Mouse (Mus musculus): ENCODE measurements around the gene Zxdc. TPM values are rescaled to one million over a fixed set of nuclear protein-coding genes. Genes with fewer than 3 reads are reported as not detected.
A peak's percentile ranks its signal among the peaks of the same experiment; 100 is the strongest.

The Zxdc gene
- polyA plus RNA-seq, 1 experiment from 2014 or later, result 12.6 TPM

- Histone ChIP-seq H3K27ac (no peak overlapping the region), H3K27me3 (no peaks in the 10 kb centered on the region), H3K4me1 (no peaks in the 10 kb centered on the region), H3K36me3 (peaks cover 79% of the 10 kb centered on the region), H3K4me2 (replicated peaks) (no peak overlapping the region), H3K9me3 (no peaks in the 10 kb centered on the region), H3K4me3 (no peak overlapping the region), H3K9ac (no peak overlapping the region)
- no peak for ATAC-seq (ENCODE audit: insufficient number of reproducible peaks, insufficient read depth, low FRiP score, low TSS enrichment)
- 87% methylated on average over 2 of the region's 2 CpGs for WGBS
These were observed 12.2 kb downstream of the Zxdc start for GRCm38 (mm10) chr6:90381465-90381864.

- no peak overlapping the region for H3K4me3 ChIP-seq
- H3K27me3 ChIP-seq, result no peaks in the 10 kb centered on the region
- peaks cover 36% of the 10 kb centered on the region; the same call in 1 of the 2 replicates for H3K36me3 ChIP-seq
- H3K27ac ChIP-seq, result no peak overlapping the region
- H3K9ac ChIP-seq, result no peak overlapping the region
- no peak overlapping the region for H3K4me2 ChIP-seq (replicated peaks)
- WGBS, result 78% methylated on average over 4 of the region's 4 CpGs
- no peaks in the 10 kb centered on the region for H3K9me3 ChIP-seq
- ATAC-seq (ENCODE audit: insufficient number of reproducible peaks, insufficient read depth, low FRiP score, low TSS enrichment), result no peak
- no peaks in the 10 kb centered on the region for H3K4me1 ChIP-seq
These were observed 21.3 kb downstream of the Zxdc start for GRCm38 (mm10) chr6:90390629-90391028.

GRCm38 (mm10) chr6:90393948-90394347 lies 24.7 kb downstream of the Zxdc start:
- no peak overlapping the region for H3K9ac ChIP-seq

GRCm38 (mm10) chr6:90395751-90396150 lies 26.5 kb downstream of the Zxdc start:
- WGBS, result 97% methylated on average over 2 of the region's 2 CpGs
- H3K9ac ChIP-seq, result no peak overlapping the region
- no peak overlapping the region for H3K4me2 ChIP-seq (replicated peaks)
- no peaks in the 10 kb centered on the region for H3K4me1 ChIP-seq
- ATAC-seq (ENCODE audit: insufficient number of reproducible peaks, insufficient read depth, low FRiP score, low TSS enrichment), result no peak
- H3K36me3 ChIP-seq, result peaks cover 27% of the 10 kb centered on the region; the same call in 1 of the 2 replicates
- H3K27me3 ChIP-seq, result no peaks in the 10 kb centered on the region
- no peak overlapping the region for H3K27ac ChIP-seq
- H3K9me3 ChIP-seq, result no peaks in the 10 kb centered on the region
- H3K4me3 ChIP-seq, result no peak overlapping the region

More at GRCm38 (mm10) chr6:90393948-90394347, 24.7 kb downstream of the Zxdc start:
- no peak for ATAC-seq (ENCODE audit: insufficient number of reproducible peaks, insufficient read depth, low FRiP score, low TSS enrichment)
- no peak overlapping the region for H3K27ac ChIP-seq
- no peaks in the 10 kb centered on the region for H3K9me3 ChIP-seq
- WGBS, result 43% methylated on average over 3 of the region's 3 CpGs
- no peak overlapping the region for H3K4me2 ChIP-seq (replicated peaks)
- H3K4me3 ChIP-seq, result no peak overlapping the region
- no peaks in the 10 kb centered on the region for H3K4me1 ChIP-seq
- no peaks in the 10 kb centered on the region for H3K27me3 ChIP-seq
- peaks cover 25% of the 10 kb centered on the region; the same call in 1 of the 2 replicates for H3K36me3 ChIP-seq

GRCm38 (mm10) chr6:90397291-90397690 lies 28.0 kb downstream of the Zxdc start:
- Histone ChIP-seq H3K27me3 (no peaks in the 10 kb centered on the region), H3K9me3 (no peaks in the 10 kb centered on the region), H3K4me1 (no peaks in the 10 kb centered on the region), H3K4me3 (no peak overlapping the region), H3K36me3 (peaks cover 26% of the 10 kb centered on the region; the same call in 1 of the 2 replicates), H3K4me2 (replicated peaks) (no peak overlapping the region), H3K9ac (no peak overlapping the region), H3K27ac (no peak overlapping the region)
- ATAC-seq (ENCODE audit: insufficient number of reproducible peaks, insufficient read depth, low FRiP score, low TSS enrichment), result no peak
- WGBS, result 89% methylated on average over 3 of the region's 3 CpGs

GRCm38 (mm10) chr6:90408632-90409031 lies 39.3 kb downstream of the Zxdc start:
- Histone ChIP-seq H3K9ac (no peak overlapping the region), H3K4me1 (no peaks in the 10 kb centered on the region)

GRCm38 (mm10) chr6:90410972-90411371 lies 41.7 kb downstream of the Zxdc start:
- no peak overlapping the region for H3K4me2 ChIP-seq (replicated peaks)
- ATAC-seq (ENCODE audit: insufficient number of reproducible peaks, insufficient read depth, low FRiP score, low TSS enrichment), result no peak
- no peaks in the 10 kb centered on the region for H3K4me1 ChIP-seq
- 90% methylated on average over 1 of the region's 1 CpGs for WGBS
- no peaks in the 10 kb centered on the region for H3K36me3 ChIP-seq
- H3K9ac ChIP-seq, result no peak overlapping the region
- H3K27me3 ChIP-seq, result no peaks in the 10 kb centered on the region
- no peak overlapping the region for H3K27ac ChIP-seq
- H3K4me3 ChIP-seq, result no peak overlapping the region
- no peaks in the 10 kb centered on the region for H3K9me3 ChIP-seq

More at GRCm38 (mm10) chr6:90408632-90409031, 39.3 kb downstream of the Zxdc start:
- H3K36me3 ChIP-seq, result 0 out of 2 replicates have a peak, but pooled peaks cover 2% of the 10 kb centered on the region
- no peak overlapping the region for H3K4me2 ChIP-seq (replicated peaks)
- no peak overlapping the region for H3K27ac ChIP-seq
- H3K9me3 ChIP-seq, result no peaks in the 10 kb centered on the region
- ATAC-seq (ENCODE audit: insufficient number of reproducible peaks, insufficient read depth, low FRiP score, low TSS enrichment), result no peak
- no peaks in the 10 kb centered on the region for H3K27me3 ChIP-seq
- H3K4me3 ChIP-seq, result no peak overlapping the region

GRCm38 (mm10) chr6:90411926-90412325 lies 42.6 kb downstream of the Zxdc start:
- Histone ChIP-seq H3K4me1 (no peaks in the 10 kb centered on the region), H3K36me3 (no peaks in the 10 kb centered on the region), H3K9ac (no peak overlapping the region), H3K4me3 (no peak overlapping the region), H3K27ac (no peak overlapping the region), H3K4me2 (replicated peaks) (no peak overlapping the region), H3K27me3 (no peaks in the 10 kb centered on the region), H3K9me3 (no peaks in the 10 kb centered on the region)
- ATAC-seq (ENCODE audit: insufficient number of reproducible peaks, insufficient read depth, low FRiP score, low TSS enrichment), result no peak
- WGBS, result 85% methylated on average over 7 of the region's 7 CpGs

GRCm38 (mm10) chr6:90422565-90422964 lies 53.3 kb downstream of the Zxdc start:
- ATAC-seq (ENCODE audit: insufficient number of reproducible peaks, insufficient read depth, low FRiP score, low TSS enrichment), result no peak
- no peak overlapping the region for H3K27ac ChIP-seq
- 6% methylated on average over 14 of the region's 14 CpGs for WGBS
- peaks cover 3% of the 10 kb centered on the region; the same call in 1 of the 2 replicates for H3K27me3 ChIP-seq
- H3K9ac ChIP-seq, result no peak overlapping the region
- H3K4me2 ChIP-seq (replicated peaks), result peak overlapping the region; percentile 45
- peak overlapping the region; percentile 20; the same call in 1 of the 2 replicates for H3K4me3 ChIP-seq
- H3K36me3 ChIP-seq, result no peaks in the 10 kb centered on the region
- no peaks in the 10 kb centered on the region for H3K9me3 ChIP-seq
- H3K4me1 ChIP-seq, result no peaks in the 10 kb centered on the region

GRCm38 (mm10) chr6:90425361-90425760 lies 56.1 kb downstream of the Zxdc start:
- no peak overlapping the region for H3K27ac ChIP-seq
- H3K4me3 ChIP-seq, result no peak overlapping the region
- peaks cover 10% of the 10 kb centered on the region; the same call in 1 of the 2 replicates for H3K27me3 ChIP-seq
- no peaks in the 10 kb centered on the region for H3K36me3 ChIP-seq
- H3K4me1 ChIP-seq, result peaks cover 7% of the 10 kb centered on the region; the same call in 1 of the 2 replicates
- no peaks in the 10 kb centered on the region for H3K9me3 ChIP-seq
- no peak overlapping the region for H3K9ac ChIP-seq
- ATAC-seq (ENCODE audit: insufficient number of reproducible peaks, insufficient read depth, low FRiP score, low TSS enrichment), result no peak
- 80% methylated on average over 3 of the region's 3 CpGs for WGBS
- H3K4me2 ChIP-seq (replicated peaks), result no peak overlapping the region

- 82% methylated on average over 4 of the region's 4 CpGs for WGBS
- ATAC-seq (ENCODE audit: insufficient number of reproducible peaks, insufficient read depth, low FRiP score, low TSS enrichment), result no peak
These were observed 56.7 kb downstream of the Zxdc start for GRCm38 (mm10) chr6:90426003-90426402.

GRCm38 (mm10) chr6:90428380-90428974 lies 59.2 kb downstream of the Zxdc start, which contains the start of gene Cfap100:
TSS of gene Cfap100 (minus strand) at chr6:90428797.
- peaks cover 7% of the 10 kb centered on the region; the same call in 1 of the 2 replicates for H3K4me1 ChIP-seq
- peak; percentile 72 for ATAC-seq (ENCODE audit: insufficient number of reproducible peaks, insufficient read depth, low FRiP score, low TSS enrichment)
- peaks cover 10% of the 10 kb centered on the region; the same call in 1 of the 2 replicates for H3K27me3 ChIP-seq
- H3K9me3 ChIP-seq, result no peaks in the 10 kb centered on the region
- H3K36me3 ChIP-seq, result no peaks in the 10 kb centered on the region
- under 1% methylated on average over 31 of the region's 31 CpGs for WGBS
- peak within 1 kb of the TSS; percentile 53 for H3K9ac ChIP-seq
- H3K4me2 ChIP-seq (replicated peaks), result peak within 1 kb of the TSS; percentile 88
- peak within 1 kb of the TSS; percentile 44 for H3K4me3 ChIP-seq
- no peak within 1 kb of the TSS for H3K27ac ChIP-seq

More at GRCm38 (mm10) chr6:90426003-90426402, 56.7 kb downstream of the Zxdc start:
- Histone ChIP-seq H3K27me3 (peaks cover 10% of the 10 kb centered on the region; the same call in 1 of the 2 replicates), H3K4me2 (replicated peaks) (no peak overlapping the region), H3K9me3 (no peaks in the 10 kb centered on the region), H3K27ac (no peak overlapping the region), H3K4me3 (no peak overlapping the region), H3K36me3 (no peaks in the 10 kb centered on the region), H3K9ac (no peak overlapping the region), H3K4me1 (peaks cover 7% of the 10 kb centered on the region; the same call in 1 of the 2 replicates)

All from embryonic facial prominence, embryonic 12.5 days (tissue).